Mouse (Mus musculus): ENCODE data around the gene Fgf6.
A peak's percentile ranks its signal among the peaks of the same experiment; 100 is the strongest.

The Fgf6 gene

DNA sequence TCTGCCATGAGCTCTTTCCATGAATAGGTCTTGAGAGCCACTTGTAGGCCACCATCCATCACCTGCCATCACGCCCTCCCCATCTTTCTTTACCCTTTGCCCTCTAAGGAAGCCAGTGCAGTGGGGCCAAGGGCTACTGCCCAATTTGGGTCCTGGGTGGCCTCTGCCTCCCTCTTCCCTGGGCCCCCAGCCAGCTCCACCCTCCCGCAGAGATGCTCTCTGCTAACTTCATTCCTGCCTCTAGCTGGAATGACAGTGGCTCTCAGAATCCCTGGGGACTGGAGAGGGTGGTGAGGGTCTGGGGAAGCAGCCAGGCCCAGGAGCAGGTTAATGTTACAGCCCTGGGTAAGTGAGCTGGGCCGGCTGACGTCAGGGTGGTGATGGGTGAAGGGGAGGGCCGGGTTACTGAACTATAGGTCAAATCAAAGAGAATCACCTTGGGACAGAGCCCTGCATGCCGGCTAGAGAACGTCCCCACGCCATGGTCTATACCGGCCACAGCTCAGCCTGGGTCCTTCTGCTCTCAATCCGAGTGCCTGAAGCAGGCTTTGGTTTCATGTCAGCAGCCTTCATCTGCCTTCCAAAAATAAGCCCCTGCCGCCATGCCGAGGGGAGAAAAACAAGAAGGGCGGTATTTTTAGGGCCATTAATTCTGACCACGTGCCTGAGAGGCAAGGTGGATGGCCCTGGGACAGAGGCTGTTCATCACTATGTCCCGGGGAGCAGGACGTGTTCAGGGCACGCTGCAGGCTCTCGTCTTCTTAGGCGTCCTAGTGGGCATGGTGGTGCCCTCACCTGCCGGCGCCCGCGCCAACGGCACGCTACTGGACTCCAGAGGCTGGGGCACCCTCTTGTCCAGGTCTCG, at the start of gene Fgf6:
Gene Fgf6, plus strand, starts transcription at position 681 of the 865 bp plus-strand sequence.
- DNase-seq (ENCODE audit: low spot score in 2 of 2), result no peak

DNA sequence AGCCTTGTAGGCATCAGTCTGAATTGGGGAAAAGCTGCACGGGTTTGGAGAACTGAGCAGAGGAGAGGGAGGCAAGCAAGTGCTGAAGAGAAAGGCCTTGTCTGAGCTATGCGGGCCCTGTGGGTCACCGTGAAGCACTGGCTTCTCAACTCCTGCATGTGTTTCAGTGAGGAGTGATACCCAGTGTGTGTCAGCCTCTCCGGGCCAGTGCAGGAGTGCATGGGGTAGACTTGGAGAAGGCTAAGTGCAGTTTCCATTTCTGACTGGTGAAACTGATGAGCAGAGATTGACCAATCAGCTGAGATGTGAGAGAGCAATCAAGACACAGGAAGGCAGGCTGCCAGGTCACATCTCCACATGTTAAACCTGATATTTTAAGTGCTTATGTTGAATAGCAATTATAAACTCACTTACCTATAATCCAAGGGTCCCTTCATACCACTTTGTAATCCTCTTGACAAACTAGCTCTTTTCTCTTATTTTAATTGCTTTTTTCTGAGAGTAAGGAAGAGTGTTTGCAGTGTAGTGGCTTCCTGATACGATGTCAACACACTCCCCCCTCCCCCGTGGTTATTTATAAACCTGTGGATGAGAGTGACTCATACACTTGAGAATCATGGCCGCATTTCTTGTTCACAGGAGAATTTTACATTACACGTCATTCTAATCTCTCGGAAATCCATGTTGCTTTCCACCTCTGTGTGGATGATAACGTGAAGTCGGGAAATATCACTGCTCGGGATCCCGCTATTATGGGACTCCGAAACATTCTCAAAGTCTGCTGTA, 49.0 kb upstream of the Fgf6 start:
- DNase-seq (ENCODE audit: low spot score in 2 of 2), result no peak

DNA sequence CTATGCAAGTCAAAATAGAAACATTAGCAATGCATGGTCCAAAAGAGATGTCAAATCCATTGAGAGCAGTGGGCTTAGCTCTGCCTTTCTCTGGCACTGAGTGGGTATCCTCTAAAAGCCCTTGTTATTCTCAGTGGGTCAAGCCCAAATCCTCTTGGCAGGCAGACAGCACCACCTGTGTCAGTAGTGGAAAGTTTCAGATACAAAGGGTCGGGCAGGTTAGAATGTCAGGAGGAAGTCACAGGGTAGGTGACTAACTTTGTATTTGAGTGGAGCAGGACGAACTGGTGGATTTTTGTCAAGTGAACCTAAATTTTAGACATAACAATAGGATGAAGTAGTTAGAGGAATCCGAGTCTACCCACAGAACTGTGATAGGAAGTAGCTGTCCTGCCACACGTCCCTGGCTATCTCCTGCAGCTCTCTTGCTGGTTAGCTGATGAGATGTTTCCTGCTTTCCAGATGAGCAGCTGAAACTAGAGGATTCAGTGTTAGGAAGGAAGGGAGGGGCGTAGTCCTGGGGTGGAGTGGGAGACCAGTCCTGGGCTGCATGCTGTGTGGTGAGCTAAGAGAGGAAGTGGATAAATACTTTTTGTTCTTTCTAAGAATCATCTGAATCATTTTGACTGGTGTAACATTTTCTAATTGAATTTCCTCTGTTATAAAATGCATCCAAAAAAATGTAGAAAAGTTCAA, 33.7 kb upstream of the Fgf6 start:
- no peak for DNase-seq (ENCODE audit: low spot score in 2 of 2)

DNA sequence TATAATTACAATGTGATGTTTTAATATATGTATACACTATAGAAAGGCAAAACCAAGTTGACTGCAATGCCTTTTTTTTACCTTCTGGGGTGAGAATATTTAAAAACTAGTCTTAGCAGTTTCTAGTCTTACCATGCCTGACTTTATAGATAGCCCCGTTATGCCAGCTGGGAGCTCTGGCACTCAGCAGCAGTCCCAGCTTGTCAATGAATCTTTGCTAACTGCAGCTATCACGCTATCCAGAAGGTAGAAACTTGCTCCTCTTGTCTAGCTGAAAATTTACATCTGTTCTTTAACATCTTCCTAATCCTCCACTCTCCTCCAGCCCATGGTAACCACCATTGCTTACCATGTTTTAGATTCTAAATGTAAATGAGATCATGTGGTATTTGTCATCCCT, 21.7 kb upstream of the Fgf6 start:
- DNase-seq (ENCODE audit: low spot score in 2 of 2), result no peak

DNA sequence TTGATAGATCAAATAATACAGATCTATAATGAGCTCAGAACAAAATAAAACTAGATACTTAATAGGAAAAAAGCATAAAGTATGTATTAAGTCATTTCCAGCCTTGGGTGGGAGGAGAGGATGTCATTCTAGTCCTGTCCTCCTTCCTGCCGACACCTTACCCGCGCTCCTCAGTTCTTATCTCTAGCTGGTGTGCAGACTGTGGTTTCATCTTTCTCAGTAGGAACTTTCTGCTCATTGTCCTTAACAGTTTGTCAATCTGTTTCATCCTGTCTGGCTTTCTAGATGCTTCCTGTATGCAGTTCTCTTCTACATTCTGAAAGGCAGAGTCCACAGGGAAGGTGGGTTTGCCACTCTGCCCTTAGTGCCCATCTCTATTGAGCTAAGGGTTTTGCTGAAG, 19.9 kb upstream of the Fgf6 start:
- DNase-seq (ENCODE audit: low spot score in 2 of 2), result no peak

DNA sequence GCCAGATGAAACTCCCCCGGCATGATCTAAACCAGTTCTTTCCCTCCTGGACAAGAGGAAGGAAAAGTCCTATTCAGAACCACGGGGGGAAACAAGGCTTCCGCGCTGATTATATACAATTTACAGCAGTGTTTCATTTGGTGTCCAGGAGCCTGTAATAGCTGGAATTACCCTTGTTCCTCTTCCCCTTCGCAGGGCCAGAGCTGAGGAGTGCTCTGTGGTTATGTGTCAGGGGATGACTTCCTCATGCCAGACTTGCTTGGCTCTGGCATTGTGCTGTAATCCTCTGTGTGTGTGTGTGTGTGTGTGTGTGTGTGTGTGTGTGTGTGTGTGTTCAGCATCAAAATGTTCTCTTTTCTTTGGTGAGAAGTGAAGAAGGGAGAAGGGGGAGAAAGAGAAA, 19.0 kb upstream of the Fgf6 start:
- peak in 1 of 2 experiments; percentile 22 for DNase-seq (ENCODE audit: low spot score in 2 of 2)

DNA sequence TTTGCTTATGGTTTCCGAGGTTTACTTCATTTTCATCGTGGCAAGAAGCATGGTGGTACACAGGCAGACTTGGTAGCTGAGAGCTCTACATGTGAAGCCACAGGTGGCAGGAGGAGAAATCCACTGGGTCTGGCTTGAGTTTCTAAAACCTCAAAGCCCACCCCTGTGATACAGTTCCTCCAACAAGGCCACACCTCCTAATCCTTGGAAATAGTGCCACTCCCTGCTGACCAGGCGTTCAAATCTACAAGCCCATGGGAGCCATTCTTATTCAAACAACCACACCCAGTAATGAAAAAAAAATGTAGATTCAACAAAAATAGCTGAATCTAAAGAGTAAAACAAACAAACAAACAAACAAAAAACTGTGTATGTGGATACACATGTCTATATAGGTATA, 9.7 kb upstream of the Fgf6 start:
- DNase-seq (ENCODE audit: low spot score in 2 of 2), result no peak

DNA sequence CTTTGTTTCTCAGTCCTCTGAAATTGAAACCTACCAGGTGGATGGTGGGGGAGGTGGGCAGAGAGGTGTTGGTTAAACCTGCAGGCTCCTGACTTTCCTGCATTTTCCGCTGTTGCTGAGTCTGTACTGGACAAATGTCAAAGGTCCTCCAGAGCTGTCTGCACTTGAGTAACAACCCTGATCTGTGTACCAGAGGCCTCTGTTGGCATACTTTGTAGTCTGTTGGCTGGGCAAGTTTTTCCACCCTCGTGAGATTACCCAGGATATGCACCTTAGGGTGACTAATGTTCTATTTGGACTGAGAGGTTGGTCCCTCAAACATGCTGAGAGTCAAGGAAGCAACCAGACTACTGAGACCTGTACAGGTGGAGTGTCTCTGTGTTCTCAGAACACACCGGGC, 8.8 kb upstream of the Fgf6 start:
- DNase-seq (ENCODE audit: low spot score in 2 of 2), result no peak

DNA sequence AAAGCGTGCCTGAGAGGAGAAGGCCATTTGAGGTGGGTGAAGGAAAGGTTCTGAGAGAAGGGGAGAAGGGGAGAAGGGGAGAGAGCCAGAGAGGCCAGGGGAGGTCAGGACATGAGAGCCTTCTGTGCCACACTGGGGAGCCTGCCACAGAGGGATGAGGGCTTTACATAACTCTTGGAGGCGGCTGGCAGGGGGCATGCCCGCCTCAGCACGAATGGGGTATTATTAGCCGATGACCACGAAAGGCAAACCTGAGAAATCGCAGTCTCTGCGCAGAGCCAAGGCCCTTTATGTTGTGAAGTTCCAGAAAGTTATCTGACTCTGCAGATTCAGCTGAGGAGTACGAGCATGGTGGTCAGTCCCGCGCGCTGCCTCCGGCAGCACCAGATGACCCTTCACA, 5.4 kb upstream of the Fgf6 start:
- no peak for DNase-seq (ENCODE audit: low spot score in 2 of 2)

DNA sequence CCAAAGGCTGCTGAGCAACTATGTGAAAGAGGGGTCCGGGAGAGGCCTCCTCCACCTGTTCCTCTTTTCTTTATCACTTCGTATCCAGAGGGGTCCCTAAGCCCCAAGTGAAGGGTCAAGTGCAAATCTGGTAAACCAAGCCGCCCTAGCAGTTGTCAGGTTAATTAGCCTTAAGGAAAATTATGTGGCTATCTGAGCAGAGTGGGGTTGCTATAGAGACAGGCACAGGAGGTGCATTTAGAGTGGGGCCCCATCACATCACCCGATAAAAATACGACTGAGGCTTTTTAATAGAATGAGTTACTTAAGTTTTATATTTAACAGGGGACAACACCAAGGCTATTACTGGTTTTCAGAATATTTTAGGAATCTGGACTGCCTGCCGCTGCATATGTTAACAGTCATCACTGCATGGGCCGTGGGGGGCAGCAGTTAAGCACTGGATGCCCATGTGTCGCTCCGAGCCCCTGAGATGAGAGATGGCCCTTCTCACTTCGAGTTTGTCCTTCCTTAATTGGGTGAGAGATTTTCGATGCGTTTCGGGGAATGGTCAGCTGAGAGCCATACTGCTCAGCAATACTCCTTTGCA, 3.3 kb upstream of the Fgf6 start:
- DNase-seq (ENCODE audit: low spot score in 2 of 2), result no peak

DNA sequence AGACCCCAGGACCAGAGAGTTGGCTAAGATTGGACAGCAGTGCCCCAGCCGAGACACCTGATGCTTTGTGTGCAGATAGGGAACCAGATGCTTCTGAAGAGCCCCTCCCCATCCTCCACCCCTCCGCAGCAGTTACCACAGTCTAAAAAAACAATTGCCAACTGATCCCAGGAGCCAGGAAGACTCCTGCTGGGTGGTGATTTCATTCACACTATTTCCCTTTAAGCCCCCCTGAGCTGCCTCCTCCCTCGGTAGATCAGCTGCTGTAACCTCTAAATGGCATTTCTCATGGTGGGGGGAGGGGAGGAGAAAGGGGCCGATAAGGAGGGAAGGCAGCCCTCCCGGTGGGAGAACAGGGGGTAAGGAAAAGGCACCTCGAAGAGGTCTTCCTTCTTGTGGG, 3.9 kb downstream of the Fgf6 start:
- no peak for DNase-seq (ENCODE audit: low spot score in 2 of 2)

DNA sequence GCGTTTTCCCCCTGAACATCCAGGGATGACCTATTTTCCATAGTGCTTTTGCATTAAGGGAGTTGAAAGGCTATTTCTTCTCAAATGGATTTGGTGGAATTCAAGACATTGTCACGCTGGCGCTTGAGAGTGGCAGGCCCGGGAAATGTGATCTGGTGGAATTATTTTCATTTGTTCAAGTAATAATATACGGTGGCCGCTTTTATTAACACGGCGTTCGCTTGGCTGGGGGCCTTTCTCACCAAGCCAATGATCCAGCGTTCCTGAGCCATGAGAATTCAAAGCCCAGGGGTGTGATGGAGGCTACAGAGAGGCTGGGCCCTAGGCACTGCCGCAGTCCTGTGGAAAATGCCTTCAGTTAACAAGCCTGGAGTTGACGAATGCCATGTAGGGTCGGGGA, 5.0 kb downstream of the Fgf6 start:
- no peak for DNase-seq (ENCODE audit: low spot score in 2 of 2)

DNA sequence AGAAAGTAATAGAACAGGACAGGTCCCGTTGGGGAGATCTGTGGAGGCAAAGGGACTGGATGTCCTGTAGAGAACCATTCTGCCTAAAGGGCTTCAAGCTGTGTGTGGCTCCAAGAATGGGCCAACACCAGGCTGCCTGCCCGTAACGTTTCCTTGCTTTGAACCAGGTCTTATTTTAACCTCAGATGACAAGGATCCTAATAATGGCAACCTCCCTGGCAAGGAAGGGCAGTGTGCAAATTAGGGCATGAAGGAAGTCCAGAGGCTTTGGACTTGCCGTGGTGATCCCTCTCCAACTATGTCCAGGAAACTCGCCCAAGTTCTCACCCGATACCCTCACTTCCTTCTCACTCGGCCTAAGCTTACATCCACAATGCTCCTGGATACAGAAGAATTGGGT, 9.4 kb downstream of the Fgf6 start:
- DNase-seq (ENCODE audit: low spot score in 2 of 2), result no peak

DNA sequence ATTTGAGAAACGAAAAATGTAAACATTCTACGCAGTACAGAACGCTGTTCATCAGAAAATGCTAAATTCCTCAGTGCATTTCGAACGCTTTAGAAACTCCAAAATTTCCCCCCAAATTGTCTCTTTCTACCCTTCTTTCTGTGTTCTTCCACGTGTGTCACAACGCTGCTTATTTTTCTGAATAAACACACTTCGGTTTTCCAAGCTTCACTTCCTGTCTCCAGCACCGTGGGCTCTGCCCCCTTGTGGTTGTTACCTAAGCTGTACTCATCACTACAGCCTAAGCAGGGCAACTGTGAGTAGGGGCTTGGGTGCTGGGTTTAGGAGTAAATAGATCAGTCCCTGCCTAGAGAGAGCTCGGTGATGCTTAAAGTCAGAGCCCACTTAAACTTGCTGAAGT, 19.4 kb downstream of the Fgf6 start:
- DNase-seq (ENCODE audit: low spot score in 2 of 2), result no peak

DNA sequence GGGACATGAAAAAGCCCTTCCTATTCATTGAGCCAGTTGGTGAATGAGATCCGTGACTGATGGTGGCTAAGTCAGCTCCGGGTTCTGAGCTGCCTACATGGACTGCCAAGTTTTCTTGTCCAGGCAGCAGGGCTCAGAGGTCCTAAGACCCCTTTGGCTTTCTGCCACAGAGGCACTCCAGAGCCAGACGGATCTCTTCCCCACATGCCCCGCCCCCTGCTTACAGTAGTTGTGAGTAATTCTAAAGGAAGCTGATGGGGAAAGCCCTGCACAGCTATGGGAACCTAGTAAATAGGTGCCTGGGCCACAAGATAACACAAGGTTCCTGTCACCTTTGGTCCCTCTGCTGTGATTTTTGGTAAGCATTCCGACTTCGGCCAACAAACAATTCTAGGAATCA, 29.5 kb downstream of the Fgf6 start:
- DNase-seq (ENCODE audit: low spot score in 2 of 2), result no peak

DNA sequence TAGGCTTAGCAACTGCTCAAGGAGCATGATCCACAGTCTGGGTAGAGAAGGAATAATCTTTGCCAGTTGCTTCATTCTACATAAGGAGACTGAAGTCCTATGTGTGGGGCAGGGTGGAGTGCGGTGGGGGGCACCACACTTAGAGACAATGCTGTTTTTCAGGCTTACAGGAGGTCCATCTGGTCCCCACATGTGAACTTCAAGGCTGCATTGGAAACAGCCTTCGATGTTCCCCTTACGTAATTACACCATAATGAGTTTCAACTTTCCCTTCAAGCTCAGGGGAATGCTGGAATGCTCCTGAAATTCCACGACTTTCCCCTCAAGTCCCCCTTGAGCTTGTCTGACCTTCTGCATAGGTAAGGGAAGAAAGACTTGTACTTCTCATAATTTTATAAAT, 35.5 kb downstream of the Fgf6 start:
- DNase-seq (ENCODE audit: low spot score in 2 of 2), result no peak

DNA sequence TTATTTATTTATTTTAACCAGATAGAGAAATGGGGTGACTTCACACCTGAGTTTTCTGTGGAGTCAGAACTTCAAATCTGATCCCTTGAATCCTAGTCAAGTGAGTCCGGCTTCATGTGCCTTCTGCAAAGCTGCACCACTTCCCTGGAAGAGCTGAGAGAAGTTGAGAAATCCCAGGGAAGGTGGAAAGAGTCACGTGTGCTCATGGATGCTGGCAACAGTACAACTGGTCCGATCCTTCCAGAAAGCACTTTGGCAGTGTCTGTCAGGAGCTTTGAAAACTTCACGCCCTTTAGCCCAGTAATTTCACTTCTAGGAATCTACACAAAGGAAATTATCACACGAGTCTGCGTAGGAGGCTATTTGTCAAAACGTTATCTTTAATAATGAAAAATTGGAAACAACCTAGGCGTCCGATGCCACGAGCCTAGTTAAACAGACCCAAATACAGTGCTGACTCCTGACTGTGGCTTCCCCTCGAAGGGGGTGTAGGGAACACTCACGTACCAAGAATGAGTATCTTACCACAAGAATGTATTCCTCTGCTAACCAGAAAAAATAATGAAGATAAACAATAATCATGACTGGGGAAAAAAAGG, 41.7 kb downstream of the Fgf6 start:
- no peak for DNase-seq (ENCODE audit: low spot score in 2 of 2)

DNA sequence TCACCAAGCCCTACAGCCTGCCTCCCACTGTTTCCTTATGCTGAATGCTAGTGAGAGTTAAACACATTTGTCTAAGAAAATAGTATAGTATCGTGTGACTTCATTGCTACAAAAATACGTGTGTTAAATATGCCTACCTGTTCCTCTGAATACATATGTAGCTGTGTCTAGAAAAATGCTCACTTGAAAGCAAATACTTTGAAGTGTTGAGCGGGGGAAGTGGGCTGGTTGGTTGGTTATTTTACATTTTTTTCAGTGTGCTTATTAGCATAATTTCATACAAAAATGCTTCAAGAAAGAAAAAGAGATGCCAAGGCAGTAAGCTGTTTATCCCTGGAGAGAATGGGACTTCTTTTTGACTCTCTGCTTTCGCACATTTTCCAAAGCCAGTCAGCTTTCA, 44.6 kb downstream of the Fgf6 start:
- DNase-seq (ENCODE audit: low spot score in 2 of 2), result no peak

DNA sequence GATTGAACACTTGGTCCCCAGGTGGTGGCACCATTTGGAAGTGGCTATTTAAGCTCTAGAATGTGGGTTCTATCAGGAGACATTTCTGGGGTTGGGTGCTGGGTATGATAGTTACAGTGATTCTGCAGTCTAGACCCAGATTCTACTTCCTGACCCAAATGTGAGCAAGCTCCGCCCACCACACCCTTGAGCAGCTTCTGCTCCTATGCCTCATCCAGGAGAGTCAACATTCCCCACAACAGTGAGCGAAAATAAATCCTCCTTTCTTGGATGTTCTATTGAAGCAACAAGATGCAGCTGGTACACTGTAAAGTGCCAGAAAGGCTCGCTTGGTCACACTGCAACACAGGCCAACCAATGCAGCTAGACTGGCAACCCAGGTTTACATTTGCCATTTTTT, 48.5 kb downstream of the Fgf6 start:
- no peak for DNase-seq (ENCODE audit: low spot score in 2 of 2)

DNA sequence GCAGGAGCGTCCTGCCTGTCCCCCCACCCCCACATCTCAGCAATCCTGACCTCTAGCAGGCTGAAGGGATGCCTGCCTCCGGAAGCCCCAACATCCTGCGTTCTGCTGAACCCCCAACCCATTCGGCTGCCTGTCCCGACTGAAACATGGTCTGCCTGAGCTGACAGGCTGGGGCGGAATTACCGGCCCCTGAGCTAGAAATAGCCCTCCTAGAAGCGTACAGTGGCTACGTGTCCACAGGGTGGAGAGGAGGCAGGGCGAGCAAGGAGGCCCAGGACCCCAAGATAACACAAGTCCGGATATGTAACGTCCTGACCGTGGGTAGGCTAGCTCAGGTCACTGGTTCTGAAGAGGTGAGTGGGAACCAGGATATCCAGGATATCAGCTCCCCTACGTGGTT, 49.4 kb downstream of the Fgf6 start:
- no peak for DNase-seq (ENCODE audit: low spot score in 2 of 2)

DNA sequence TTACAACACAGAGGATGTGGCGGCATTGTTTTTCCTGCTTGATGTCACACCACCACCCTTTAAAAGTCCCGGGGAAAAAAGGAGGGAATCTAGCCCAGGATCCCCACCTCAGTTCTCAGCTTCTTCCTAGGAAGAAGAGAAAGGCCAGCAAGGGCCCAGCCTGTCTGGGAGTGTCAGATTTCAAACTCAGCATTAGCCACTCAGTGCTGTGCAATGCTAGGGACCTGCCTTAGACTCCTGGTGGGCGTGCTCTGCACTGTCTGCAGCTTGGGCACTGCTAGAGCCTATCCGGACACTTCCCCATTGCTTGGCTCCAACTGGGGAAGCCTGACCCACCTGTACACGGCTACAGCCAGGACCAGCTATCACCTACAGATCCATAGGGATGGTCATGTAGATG, 57.4 kb downstream of the Fgf6 start, which contains the start of gene Fgf23:
Gene Fgf23, plus strand, starts transcription at position 86 of the 400 bp plus-strand sequence.
- DNase-seq (ENCODE audit: low spot score in 2 of 2), result no peak

Measured in spleen, postnatal 36 days (tissue).